Mouse (Mus musculus) cerebellum, adult 2 months (tissue): Measurements from ENCODE around the gene Taar1.

Experiments used
- CTCF ChIP-seq: fragments of 200-500 bp; IDR thresholded peaks from 2 replicates; pipeline ENCODE4 v1.5.1; 2011; ENCODE audit warnings: low read depth, mild to moderate bottlenecking, control low read depth, low read length, moderate library complexity, borderline replicate concordance; ENCODE audit not compliant: insufficient read depth
- POLR2A ChIP-seq: fragments of 200-500 bp; IDR thresholded peaks from 2 replicates; pipeline ENCODE4 v1.6.1; 2011; ENCODE audit warnings: low read length, control low read depth, borderline replicate concordance; ENCODE audit not compliant: insufficient read depth

- no peak for TF ChIP-seq CTCF
- TF ChIP-seq POLR2A: no peak
Observed at GRCm38 (mm10) chr10:23949508-23950005, 29.4 kb downstream of the Taar1 start, which contains the start of gene Taar3.
